Mouse (Mus musculus): ENCODE data around the gene Slc11a1. TPM values are rescaled to one million over a fixed set of nuclear protein-coding genes. Genes with fewer than 3 reads are reported as not detected.
A peak's percentile ranks its signal among the peaks of the same experiment; 100 is the strongest.
"Not testable (repeated sequence)": the region's sequence is repeated elsewhere in the genome, so short reads cannot be mapped to it uniquely, and the experiment has no call there.

Slc11a1 gene
- polyA plus RNA-seq, 1 experiment from 2014 or later: 1.7 TPM

DNA sequence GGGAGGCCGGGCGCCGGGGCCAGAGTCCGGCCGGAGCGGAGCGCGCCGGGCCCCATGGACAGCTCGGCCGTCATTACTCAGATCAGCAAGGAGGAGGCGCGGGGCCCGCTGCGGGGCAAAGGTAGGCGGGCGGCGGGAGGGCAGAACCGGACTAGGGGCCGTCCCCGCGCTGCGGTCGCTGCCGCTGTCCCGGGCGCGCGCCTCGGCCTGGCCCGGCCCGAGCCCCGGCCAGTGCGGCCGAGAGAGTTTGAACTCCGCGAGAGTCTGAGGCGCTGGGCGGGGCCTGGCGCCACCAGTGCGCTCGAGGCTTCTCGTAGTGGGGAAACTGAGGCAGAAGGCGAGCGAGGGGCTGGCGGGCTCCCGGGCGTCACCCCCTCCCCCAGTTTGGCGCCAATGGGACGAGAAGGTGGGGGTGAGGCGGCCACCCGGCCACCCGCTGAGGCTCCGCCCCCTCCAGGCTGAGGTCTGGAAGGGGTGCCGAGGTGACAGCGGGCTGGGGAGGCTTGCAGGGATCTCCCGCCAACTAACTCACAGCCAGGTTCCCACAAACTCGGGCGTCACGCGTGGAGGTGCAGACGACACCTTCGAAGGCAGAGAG, 16.9 kb downstream of the Slc11a1 start:
- Histone ChIP-seq H3K4me2 (peak overlapping the region; percentile 97), H3K36me3 (replicated peaks) (peaks cover 20% of the 10 kb centered on the region), H3K4me3 (replicated peaks) (peak overlapping the region; percentile 85), H3K27ac (peak overlapping the region; percentile 88), H3K9ac (peak overlapping the region; percentile 88), H3K4me1 (peaks cover 34% of the 10 kb centered on the region), H3K9me3 (no peaks in the 10 kb centered on the region), H3K27me3 (peaks cover 27% of the 10 kb centered on the region)
- WGBS: under 1% methylated on average over 55 of the region's 63 CpGs
- ATAC-seq (ENCODE audit: low FRiP score): peak; percentile 43

DNA sequence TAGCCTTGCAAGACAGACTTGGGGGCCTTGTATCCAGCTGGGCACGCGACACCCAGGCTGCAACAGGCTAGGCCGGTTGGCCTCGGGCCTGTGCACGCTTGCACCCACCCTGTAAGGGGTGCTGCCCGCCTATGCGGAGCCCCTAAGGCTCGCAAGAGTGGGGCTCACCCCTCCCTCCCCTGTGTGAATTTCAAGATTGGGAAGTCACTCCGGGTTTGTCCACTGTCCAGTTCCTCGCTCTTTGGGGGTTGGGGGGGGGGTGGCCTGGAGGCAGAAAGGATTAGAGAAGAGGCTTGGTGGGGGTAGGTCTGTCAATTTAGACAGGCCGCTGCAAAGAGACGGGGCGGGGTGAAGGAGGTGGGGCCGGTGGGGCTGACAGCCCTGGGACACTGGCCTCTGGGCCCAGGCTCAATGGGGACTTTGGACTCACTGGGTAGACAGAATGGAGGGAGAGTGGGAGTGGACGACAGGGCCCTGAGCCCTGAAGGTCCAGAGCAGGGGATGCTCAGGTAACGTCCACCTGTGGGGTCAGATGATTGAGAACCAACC, 17.5 kb downstream of the Slc11a1 start:
- ATAC-seq (ENCODE audit: low FRiP score): peak; percentile 10; the same call in 1 of the 2 replicates

DNA sequence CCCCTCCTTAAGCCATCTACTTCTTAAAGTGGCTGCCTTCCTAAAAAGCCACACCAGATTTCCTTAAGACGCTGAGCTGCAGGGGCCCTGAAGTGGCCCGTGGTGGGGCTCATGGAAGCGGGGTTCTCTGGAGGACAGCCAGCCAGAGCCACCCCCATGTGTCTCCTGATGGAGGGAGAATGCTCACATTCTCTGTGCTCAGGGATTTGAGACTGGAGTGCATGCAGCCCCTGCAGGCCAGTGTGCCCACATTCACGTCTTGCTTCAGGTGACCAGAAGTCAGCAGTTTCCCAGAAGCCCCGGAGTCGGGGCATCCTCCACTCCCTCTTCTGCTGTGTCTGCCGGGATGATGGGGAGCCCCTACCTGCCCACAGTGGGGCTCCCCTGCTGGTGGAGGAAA, 18.0 kb downstream of the Slc11a1 start:
- Histone ChIP-seq H3K36me3 (replicated peaks) (peaks cover 20% of the 10 kb centered on the region), H3K4me1 (peaks cover 37% of the 10 kb centered on the region), H3K27ac (0 out of 2 replicates have a peak overlapping the region, but pooled peaks have one; percentile 25), H3K27me3 (peaks cover 27% of the 10 kb centered on the region), H3K4me2 (peak overlapping the region; percentile 97), H3K9me3 (no peaks in the 10 kb centered on the region), H3K9ac (peak overlapping the region; percentile 88; the same call in 1 of the 2 replicates), H3K4me3 (replicated peaks) (peak overlapping the region; percentile 85)
- no peak for ATAC-seq (ENCODE audit: low FRiP score)
- WGBS: 38% methylated on average over 7 of the region's 7 CpGs

More for the DNA sequence above, 17.5 kb downstream of the Slc11a1 start:
- H3K36me3 ChIP-seq (replicated peaks): peaks cover 20% of the 10 kb centered on the region
- WGBS: 2% methylated on average over 16 of the region's 16 CpGs
- H3K4me2 ChIP-seq: peak overlapping the region; percentile 97
- peak overlapping the region; percentile 88; the same call in 1 of the 2 replicates for H3K27ac ChIP-seq
- H3K4me1 ChIP-seq: peaks cover 32% of the 10 kb centered on the region
- no peaks in the 10 kb centered on the region for H3K9me3 ChIP-seq
- H3K4me3 ChIP-seq (replicated peaks): peak overlapping the region; percentile 85
- peak overlapping the region; percentile 88 for H3K9ac ChIP-seq
- peaks cover 27% of the 10 kb centered on the region for H3K27me3 ChIP-seq

DNA sequence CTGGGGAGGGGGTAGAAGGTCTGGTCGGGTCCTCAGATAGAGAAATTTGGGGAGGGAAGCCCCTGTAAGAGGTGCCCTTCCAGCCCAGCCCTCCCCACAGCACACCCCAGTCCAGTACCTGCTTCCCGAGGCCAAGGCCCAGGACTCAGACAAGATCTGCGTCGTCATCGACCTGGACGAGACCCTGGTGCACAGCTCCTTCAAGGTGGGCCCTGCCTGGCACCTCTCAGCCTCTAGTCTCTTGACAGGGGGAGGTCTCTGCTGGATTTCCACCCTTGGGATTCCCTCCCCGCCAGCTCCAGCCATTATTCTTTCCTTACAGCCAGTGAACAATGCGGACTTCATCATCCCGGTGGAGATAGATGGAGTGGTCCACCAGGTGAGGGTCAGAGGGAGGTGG, 18.7 kb downstream of the Slc11a1 start:
- ATAC-seq (ENCODE audit: low FRiP score): no peak
- Histone ChIP-seq H3K36me3 (replicated peaks) (peaks cover 20% of the 10 kb centered on the region), H3K4me3 (replicated peaks) (no peak overlapping the region), H3K4me1 (peaks cover 40% of the 10 kb centered on the region), H3K27ac (0 out of 2 replicates have a peak overlapping the region, but pooled peaks have one; percentile 25), H3K9me3 (no peaks in the 10 kb centered on the region), H3K9ac (no peak overlapping the region), H3K4me2 (no peak overlapping the region; the same call in 1 of the 2 replicates), H3K27me3 (peaks cover 22% of the 10 kb centered on the region)
- WGBS: 90% methylated on average over 9 of the region's 9 CpGs

DNA sequence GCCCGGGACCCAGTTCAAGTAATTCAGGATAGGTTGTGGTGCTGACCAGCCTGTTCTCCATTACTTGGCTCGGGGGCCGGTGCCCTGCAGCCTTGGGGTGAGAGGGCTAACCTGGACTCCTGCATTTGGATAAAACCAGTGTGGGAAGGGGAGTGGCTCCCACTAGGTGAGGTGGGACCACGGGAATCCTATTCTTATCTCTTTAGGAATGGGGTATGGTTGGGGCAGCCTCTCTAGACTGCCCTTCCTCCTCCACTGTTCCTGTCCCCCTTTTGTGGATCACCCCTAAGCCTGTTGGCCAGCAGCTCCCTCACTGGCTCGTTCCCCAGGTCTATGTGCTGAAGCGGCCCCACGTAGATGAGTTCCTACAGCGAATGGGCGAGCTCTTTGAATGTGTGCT, 19.3 kb downstream of the Slc11a1 start:
- Histone ChIP-seq H3K36me3 (replicated peaks) (peaks cover 20% of the 10 kb centered on the region), H3K9me3 (no peaks in the 10 kb centered on the region), H3K9ac (no peak overlapping the region), H3K4me2 (no peak overlapping the region), H3K4me1 (peaks cover 40% of the 10 kb centered on the region), H3K27ac (no peak overlapping the region), H3K4me3 (replicated peaks) (no peak overlapping the region), H3K27me3 (peaks cover 17% of the 10 kb centered on the region)
- ATAC-seq (ENCODE audit: low FRiP score): no peak
- WGBS: 90% methylated on average over 9 of the region's 9 CpGs

GRCm38 (mm10) chr1:74394858-74395257, 19.9 kb downstream of the Slc11a1 start:
- ATAC-seq (ENCODE audit: low FRiP score): no peak
- Histone ChIP-seq H3K27me3 (peaks cover 11% of the 10 kb centered on the region), H3K4me2 (no peak overlapping the region), H3K4me3 (replicated peaks) (no peak overlapping the region; the same call in 1 of the 2 replicates), H3K9me3 (no peaks in the 10 kb centered on the region), H3K4me1 (peaks cover 36% of the 10 kb centered on the region), H3K9ac (no peak overlapping the region), H3K36me3 (replicated peaks) (peaks cover 20% of the 10 kb centered on the region), H3K27ac (no peak overlapping the region)
- 92% methylated on average over 15 of the region's 15 CpGs for WGBS

- Histone ChIP-seq H3K4me1 (peaks cover 32% of the 10 kb centered on the region), H3K27ac (no peak overlapping the region), H3K9me3 (no peaks in the 10 kb centered on the region), H3K9ac (no peak overlapping the region), H3K4me2 (no peak overlapping the region), H3K36me3 (replicated peaks) (peaks cover 20% of the 10 kb centered on the region), H3K27me3 (peaks cover 7% of the 10 kb centered on the region), H3K4me3 (replicated peaks) (no peak overlapping the region)
- 89% methylated on average over 12 of the region's 13 CpGs for WGBS
- no peak for ATAC-seq (ENCODE audit: low FRiP score)
Observed at GRCm38 (mm10) chr1:74395290-74395689, 20.3 kb downstream of the Slc11a1 start.

- Histone ChIP-seq H3K4me3 (replicated peaks) (peak overlapping the region; percentile 45), H3K27ac (peak overlapping the region; percentile 57), H3K4me1 (peaks cover 24% of the 10 kb centered on the region), H3K36me3 (replicated peaks) (peaks cover 20% of the 10 kb centered on the region), H3K9ac (peak overlapping the region; percentile 44; the same call in 1 of the 2 replicates), H3K4me2 (peak overlapping the region; percentile 77)
- 10% methylated on average over 12 of the region's 12 CpGs for WGBS
- peak; percentile 7; the same call in 1 of the 2 replicates for ATAC-seq (ENCODE audit: low FRiP score)
- not testable (repeated sequence) for H3K27me3 ChIP-seq, H3K9me3 ChIP-seq
Observed at GRCm38 (mm10) chr1:74396456-74397222, 21.6 kb downstream of the Slc11a1 start.

GRCm38 (mm10) chr1:74397268-74397918, 22.4 kb downstream of the Slc11a1 start:
- peak overlapping the region; percentile 57 for H3K27ac ChIP-seq
- peaks cover 20% of the 10 kb centered on the region for H3K36me3 ChIP-seq (replicated peaks)
- H3K9me3 ChIP-seq: no peaks in the 10 kb centered on the region
- H3K27me3 ChIP-seq: no peaks in the 10 kb centered on the region
- peak overlapping the region; percentile 77 for H3K4me2 ChIP-seq
- H3K4me1 ChIP-seq: peaks cover 20% of the 10 kb centered on the region
- peak overlapping the region; percentile 44 for H3K9ac ChIP-seq
- WGBS: under 1% methylated on average over 41 of the region's 41 CpGs
- peak overlapping the region; percentile 45 for H3K4me3 ChIP-seq (replicated peaks)
- ATAC-seq (ENCODE audit: low FRiP score): peak; percentile 89

- H3K27ac ChIP-seq: peak overlapping the region; percentile 57
- peak overlapping the region; percentile 45 for H3K4me3 ChIP-seq (replicated peaks)
- H3K9ac ChIP-seq: peak overlapping the region; percentile 44; the same call in 1 of the 2 replicates
- no peaks in the 10 kb centered on the region for H3K27me3 ChIP-seq
- 5% methylated on average over 11 of the region's 11 CpGs for WGBS
- peaks cover 14% of the 10 kb centered on the region for H3K4me1 ChIP-seq
- peak; percentile 42; the same call in 1 of the 2 replicates for ATAC-seq (ENCODE audit: low FRiP score)
- H3K36me3 ChIP-seq (replicated peaks): peaks cover 20% of the 10 kb centered on the region
- H3K4me2 ChIP-seq: peak overlapping the region; percentile 77
- H3K9me3 ChIP-seq: no peaks in the 10 kb centered on the region
Observed at GRCm38 (mm10) chr1:74397919-74398451, 23.0 kb downstream of the Slc11a1 start.

GRCm38 (mm10) chr1:74400531-74400930, 25.5 kb downstream of the Slc11a1 start:
- no peak overlapping the region for H3K9ac ChIP-seq
- no peak overlapping the region for H3K4me2 ChIP-seq
- WGBS: 86% methylated on average over 3 of the region's 3 CpGs
- no peaks in the 10 kb centered on the region for H3K27me3 ChIP-seq
- peaks cover 8% of the 10 kb centered on the region; the same call in 1 of the 2 replicates for H3K4me1 ChIP-seq
- ATAC-seq (ENCODE audit: low FRiP score): no peak
- no peak overlapping the region for H3K4me3 ChIP-seq (replicated peaks)
- H3K9me3 ChIP-seq: no peaks in the 10 kb centered on the region
- H3K36me3 ChIP-seq (replicated peaks): no peaks in the 10 kb centered on the region
- H3K27ac ChIP-seq: no peak overlapping the region

Data from forebrain, embryonic 12.5 days (tissue).